Mouse (Mus musculus): ENCODE data around the gene Ptprn2. TPM values are rescaled to one million over a fixed set of nuclear protein-coding genes. Genes with fewer than 3 reads are reported as not detected.

The Ptprn2 gene
- total RNA-seq, 2 experiments from 2014 or later: not detected

- intact Hi-C loops (cut with DNase I; ENCODE audit: low total_unique reads): no loop called here
- DNase-seq: no peak
These were observed 684.1 kb downstream of the Ptprn2 start for GRCm38 (mm10) chr12:117169670-117170069.

GRCm38 (mm10) chr12:117172529-117172884, 687.0 kb downstream of the Ptprn2 start:
- no peak for DNase-seq
- intact Hi-C loops (cut with DNase I; ENCODE audit: low total_unique reads): no loop called here

GRCm38 (mm10) chr12:117172885-117173529, 687.5 kb downstream of the Ptprn2 start:
- no peak for DNase-seq
- intact Hi-C loops (cut with DNase I; ENCODE audit: low total_unique reads): no loop called here

GRCm38 (mm10) chr12:117174189-117174588, 688.7 kb downstream of the Ptprn2 start:
- DNase-seq: no peak
- intact Hi-C loops (cut with DNase I; ENCODE audit: low total_unique reads): no loop called here

GRCm38 (mm10) chr12:117175072-117175681, 689.7 kb downstream of the Ptprn2 start:
- no peak for DNase-seq
- intact Hi-C loops (cut with DNase I; ENCODE audit: low total_unique reads): no loop called here

- DNase-seq: no peak
These were observed 690.8 kb downstream of the Ptprn2 start for GRCm38 (mm10) chr12:117176259-117176823.

GRCm38 (mm10) chr12:117187167-117187566, 701.6 kb downstream of the Ptprn2 start:
- no peak for DNase-seq
- intact Hi-C loops (cut with DNase I; ENCODE audit: low total_unique reads): no loop called here

More at GRCm38 (mm10) chr12:117176259-117176823, 690.8 kb downstream of the Ptprn2 start:
- intact Hi-C loops (cut with DNase I; ENCODE audit: low total_unique reads): no loop called here

- intact Hi-C loops (cut with DNase I; ENCODE audit: low total_unique reads): no loop called here
- DNase-seq: no peak
These were observed 706.5 kb downstream of the Ptprn2 start for GRCm38 (mm10) chr12:117192001-117192400.

GRCm38 (mm10) chr12:117196721-117197425, 711.4 kb downstream of the Ptprn2 start:
- DNase-seq: no peak
- intact Hi-C loops (cut with DNase I; ENCODE audit: low total_unique reads): no loop called here

- DNase-seq: no peak
- intact Hi-C loops (cut with DNase I; ENCODE audit: low total_unique reads): no loop called here
These were observed 712.6 kb downstream of the Ptprn2 start for GRCm38 (mm10) chr12:117198093-117198492.

- intact Hi-C loops (cut with DNase I; ENCODE audit: low total_unique reads): no loop called here
- DNase-seq: peak; percentile 50
These were observed 714.6 kb downstream of the Ptprn2 start for GRCm38 (mm10) chr12:117200117-117200516.

GRCm38 (mm10) chr12:117200590-117200989, 715.1 kb downstream of the Ptprn2 start:
- DNase-seq: no peak
- intact Hi-C loops (cut with DNase I; ENCODE audit: low total_unique reads): no loop called here

- DNase-seq: no peak
- intact Hi-C loops (cut with DNase I; ENCODE audit: low total_unique reads): no loop called here
These were observed 718.0 kb downstream of the Ptprn2 start for GRCm38 (mm10) chr12:117203506-117203905.

- DNase-seq: no peak
- intact Hi-C loops (cut with DNase I; ENCODE audit: low total_unique reads): no loop called here
These were observed 719.4 kb downstream of the Ptprn2 start for GRCm38 (mm10) chr12:117204905-117205304.

- DNase-seq: no peak
- intact Hi-C loops (cut with DNase I; ENCODE audit: low total_unique reads): no loop called here
These were observed 722.1 kb downstream of the Ptprn2 start for GRCm38 (mm10) chr12:117207421-117208120.

GRCm38 (mm10) chr12:117210467-117210866, 724.9 kb downstream of the Ptprn2 start:
- DNase-seq: no peak
- intact Hi-C loops (cut with DNase I; ENCODE audit: low total_unique reads): no loop called here

- DNase-seq: no peak
- intact Hi-C loops (cut with DNase I; ENCODE audit: low total_unique reads): no loop called here
These were observed 728.0 kb downstream of the Ptprn2 start for GRCm38 (mm10) chr12:117213531-117213930.

- intact Hi-C loops (cut with DNase I; ENCODE audit: low total_unique reads): no loop called here
These were observed 728.8 kb downstream of the Ptprn2 start for GRCm38 (mm10) chr12:117214272-117214671.

GRCm38 (mm10) chr12:117214919-117215318, 729.4 kb downstream of the Ptprn2 start:
- intact Hi-C loops (cut with DNase I; ENCODE audit: low total_unique reads): no loop called here

More at GRCm38 (mm10) chr12:117214272-117214671, 728.8 kb downstream of the Ptprn2 start:
- DNase-seq: no peak

GRCm38 (mm10) chr12:117221909-117222308, 736.4 kb downstream of the Ptprn2 start:
- no peak for DNase-seq
- intact Hi-C loops (cut with DNase I; ENCODE audit: low total_unique reads): no loop called here

More at GRCm38 (mm10) chr12:117214919-117215318, 729.4 kb downstream of the Ptprn2 start:
- DNase-seq: no peak

All from gastrocnemius, postnatal 14 days (tissue).